Mouse (Mus musculus): ENCODE data around the gene Grip1. TPM values are rescaled to one million over a fixed set of nuclear protein-coding genes. Genes with fewer than 3 reads are reported as not detected.
A peak's percentile ranks its signal among the peaks of the same experiment; 100 is the strongest.

Gene Grip1
- polyA plus RNA-seq, 1 experiment from 2014 or later, result 0.86 TPM

GRCm38 (mm10) chr10:119851594-119851993 lies 398.0 kb downstream of the Grip1 start:
- ATAC-seq (no peak), DNase-seq (no peak)
- no peak overlapping the region for H3K27ac ChIP-seq (ENCODE audit: low read depth)
- H3K9ac ChIP-seq (replicated peaks), result no peak overlapping the region
- H3K9me3 ChIP-seq (ENCODE audit: low read length), result no peaks in the 10 kb centered on the region
- no peak overlapping the region for H3K4me2 ChIP-seq (ENCODE audit: low read depth, low read length)
- no peaks in the 10 kb centered on the region for H3K27me3 ChIP-seq (ENCODE audit: insufficient read depth, low read length)
- H3K4me1 ChIP-seq (ENCODE audit: insufficient read depth), result no peaks in the 10 kb centered on the region
- no peak overlapping the region for H3K4me3 ChIP-seq (ENCODE audit: low read depth, low read length)
- 87% methylated on average over 11 of the region's 11 CpGs for WGBS (ENCODE audit: insufficient replicate concordance)
- TF ChIP-seq CTCF (IDR thresholded peaks at IDR 0.05; ENCODE audit: low read depth), result no peak
- TF ChIP-seq EP300 (IDR thresholded peaks at IDR 0.05; ENCODE audit: low read depth), result no peak
- no peaks in the 10 kb centered on the region for H3K36me3 ChIP-seq (replicated peaks; ENCODE audit: insufficient read depth, low read length)

- no peak for TF ChIP-seq CTCF (IDR thresholded peaks at IDR 0.05; ENCODE audit: low read depth)
- WGBS (ENCODE audit: insufficient replicate concordance), result 76% methylated on average over 7 of the region's 7 CpGs
- no peak for DNase-seq
- Histone ChIP-seq H3K4me2 (ENCODE audit: low read depth, low read length) (no peak overlapping the region), H3K9ac (replicated peaks) (no peak overlapping the region), H3K27ac (ENCODE audit: low read depth) (no peak overlapping the region), H3K27me3 (ENCODE audit: insufficient read depth, low read length) (no peaks in the 10 kb centered on the region), H3K9me3 (ENCODE audit: low read length) (no peaks in the 10 kb centered on the region), H3K36me3 (replicated peaks; ENCODE audit: insufficient read depth, low read length) (no peaks in the 10 kb centered on the region), H3K4me3 (ENCODE audit: low read depth, low read length) (no peak overlapping the region), H3K4me1 (ENCODE audit: insufficient read depth) (no peaks in the 10 kb centered on the region)
- ATAC-seq, result no peak
Observed at GRCm38 (mm10) chr10:119852582-119853135, 399.0 kb downstream of the Grip1 start.

GRCm38 (mm10) chr10:119867726-119868125 lies 414.1 kb downstream of the Grip1 start:
- WGBS (ENCODE audit: insufficient replicate concordance), result 75% methylated on average over 3 of the region's 3 CpGs
- Histone ChIP-seq H3K4me3 (ENCODE audit: low read depth, low read length) (no peak overlapping the region), H3K4me2 (ENCODE audit: low read depth, low read length) (no peak overlapping the region), H3K36me3 (replicated peaks; ENCODE audit: insufficient read depth, low read length) (no peaks in the 10 kb centered on the region), H3K9me3 (ENCODE audit: low read length) (peaks cover 4% of the 10 kb centered on the region; the same call in 1 of the 2 replicates), H3K9ac (replicated peaks) (no peak overlapping the region), H3K27ac (ENCODE audit: low read depth) (no peak overlapping the region), H3K27me3 (ENCODE audit: insufficient read depth, low read length) (no peaks in the 10 kb centered on the region), H3K4me1 (ENCODE audit: insufficient read depth) (no peaks in the 10 kb centered on the region)
- ATAC-seq, result no peak
- no peak for DNase-seq
- no peak for TF ChIP-seq EP300 (IDR thresholded peaks at IDR 0.05; ENCODE audit: low read depth)
- TF ChIP-seq CTCF (IDR thresholded peaks at IDR 0.05; ENCODE audit: low read depth), result no peak

- Histone ChIP-seq H3K36me3 (replicated peaks; ENCODE audit: insufficient read depth, low read length) (no peaks in the 10 kb centered on the region), H3K27me3 (ENCODE audit: insufficient read depth, low read length) (no peaks in the 10 kb centered on the region), H3K9me3 (ENCODE audit: low read length) (peaks cover 4% of the 10 kb centered on the region; the same call in 1 of the 2 replicates), H3K4me2 (ENCODE audit: low read depth, low read length) (no peak overlapping the region), H3K4me1 (ENCODE audit: insufficient read depth) (no peaks in the 10 kb centered on the region), H3K9ac (replicated peaks) (no peak overlapping the region), H3K4me3 (ENCODE audit: low read depth, low read length) (no peak overlapping the region), H3K27ac (ENCODE audit: low read depth) (no peak overlapping the region)
- DNase-seq, result peak; percentile 15
- TF ChIP-seq EP300 (IDR thresholded peaks at IDR 0.05; ENCODE audit: low read depth) (no peak), CTCF (IDR thresholded peaks at IDR 0.05; ENCODE audit: low read depth) (no peak)
- no peak for ATAC-seq
- WGBS (ENCODE audit: insufficient replicate concordance), result 67% methylated on average over 11 of the region's 11 CpGs
Observed at GRCm38 (mm10) chr10:119868995-119869579, 415.5 kb downstream of the Grip1 start.

DNA sequence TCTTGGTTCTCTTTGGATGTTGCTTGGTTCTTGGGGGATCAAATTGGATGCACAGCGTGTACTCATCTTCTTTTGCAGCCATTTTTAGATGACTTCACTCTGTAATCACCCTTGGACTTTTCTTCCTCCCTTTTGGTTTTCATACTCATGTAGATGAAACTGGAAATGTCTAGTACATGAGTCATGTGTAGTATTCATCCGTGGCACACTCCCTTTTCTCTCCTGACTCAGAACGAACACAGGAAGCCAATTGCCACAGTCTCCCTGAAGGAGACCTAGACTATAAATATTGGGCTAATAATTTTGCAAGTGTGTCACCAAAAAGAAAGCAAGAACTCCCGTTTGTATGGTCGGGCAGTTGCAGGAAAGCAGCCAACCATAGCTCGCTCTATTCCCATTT lies 423.1 kb downstream of the Grip1 start:
- Histone ChIP-seq H3K4me1 (ENCODE audit: insufficient read depth) (no peaks in the 10 kb centered on the region), H3K4me2 (ENCODE audit: low read depth, low read length) (no peak overlapping the region), H3K27ac (ENCODE audit: low read depth) (no peak overlapping the region), H3K9me3 (ENCODE audit: low read length) (no peaks in the 10 kb centered on the region), H3K9ac (replicated peaks) (no peak overlapping the region), H3K36me3 (replicated peaks; ENCODE audit: insufficient read depth, low read length) (no peaks in the 10 kb centered on the region), H3K27me3 (ENCODE audit: insufficient read depth, low read length) (no peaks in the 10 kb centered on the region), H3K4me3 (ENCODE audit: low read depth, low read length) (no peak overlapping the region)
- 61% methylated on average over 6 of the region's 6 CpGs for WGBS (ENCODE audit: insufficient replicate concordance)
- no peak for TF ChIP-seq EP300 (IDR thresholded peaks at IDR 0.05; ENCODE audit: low read depth)
- no peak for TF ChIP-seq CTCF (IDR thresholded peaks at IDR 0.05; ENCODE audit: low read depth)
- DNase-seq (no peak), ATAC-seq (no peak)

- Histone ChIP-seq H3K27me3 (ENCODE audit: insufficient read depth, low read length) (no peaks in the 10 kb centered on the region), H3K36me3 (replicated peaks; ENCODE audit: insufficient read depth, low read length) (no peaks in the 10 kb centered on the region), H3K27ac (ENCODE audit: low read depth) (no peak overlapping the region), H3K9ac (replicated peaks) (no peak overlapping the region), H3K4me1 (ENCODE audit: insufficient read depth) (no peaks in the 10 kb centered on the region), H3K4me2 (ENCODE audit: low read depth, low read length) (no peak overlapping the region), H3K4me3 (ENCODE audit: low read depth, low read length) (no peak overlapping the region), H3K9me3 (ENCODE audit: low read length) (no peaks in the 10 kb centered on the region)
- ATAC-seq (no peak), DNase-seq (no peak)
- TF ChIP-seq CTCF (IDR thresholded peaks at IDR 0.05; ENCODE audit: low read depth) (no peak), EP300 (IDR thresholded peaks at IDR 0.05; ENCODE audit: low read depth) (no peak)
- WGBS (ENCODE audit: insufficient replicate concordance), result 70% methylated on average over 12 of the region's 12 CpGs
Observed at GRCm38 (mm10) chr10:119878331-119878730, 424.7 kb downstream of the Grip1 start.

Measured in liver, postnatal 0 days (tissue).